Mouse (Mus musculus): ENCODE results near the gene Zfp418. TPM values are rescaled to one million over a fixed set of nuclear protein-coding genes. Genes with fewer than 3 reads are reported as not detected.
"Not testable (repeated sequence)": the region's sequence is repeated elsewhere in the genome, so short reads cannot be mapped to it uniquely, and the experiment has no call there.

Gene Zfp418
- polyA plus RNA-seq, 1 experiment from 2014 or later: 2.6 TPM

GRCm38 (mm10) chr7:7187417-7188190, 16.5 kb downstream of the Zfp418 start:
- no peaks in the 10 kb centered on the region for H3K9me3 ChIP-seq (ENCODE audit: control insufficient read depth, low read length)
- peaks cover 3% of the 10 kb centered on the region; the same call in 1 of the 2 replicates for H3K36me3 ChIP-seq (ENCODE audit: control insufficient read depth, insufficient read depth, low read length)
- H3K27ac ChIP-seq (ENCODE audit: low read depth): no peak overlapping the region
- H3K4me2 ChIP-seq (ENCODE audit: low read length): peak overlapping the region; percentile 48
- H3K4me1 ChIP-seq (replicated peaks; ENCODE audit: control insufficient read depth, insufficient read depth, low read length): no peaks in the 10 kb centered on the region
- WGBS: 17% methylated on average over 13 of the region's 13 CpGs
- H3K4me3 ChIP-seq (ENCODE audit: low read depth, low read length): peak overlapping the region; percentile 61
- ATAC-seq (replicated peaks; ENCODE audit: low FRiP score, low TSS enrichment, low read depth): peak; percentile 82
- no peaks in the 10 kb centered on the region for H3K27me3 ChIP-seq (replicated peaks; ENCODE audit: control insufficient read depth, insufficient read depth, low read length)
- DNase-seq (ENCODE audit: low spot score): peak; percentile 49
- H3K9ac ChIP-seq (ENCODE audit: low read length): no peak overlapping the region

GRCm38 (mm10) chr7:7188191-7188942, 17.2 kb downstream of the Zfp418 start:
- no peak overlapping the region for H3K27ac ChIP-seq (ENCODE audit: low read depth)
- H3K9me3 ChIP-seq (ENCODE audit: control insufficient read depth, low read length): no peaks in the 10 kb centered on the region
- H3K27me3 ChIP-seq (replicated peaks; ENCODE audit: control insufficient read depth, insufficient read depth, low read length): no peaks in the 10 kb centered on the region
- no peaks in the 10 kb centered on the region for H3K36me3 ChIP-seq (ENCODE audit: control insufficient read depth, insufficient read depth, low read length)
- H3K4me2 ChIP-seq (ENCODE audit: low read length): peak overlapping the region; percentile 48
- 0 out of 2 replicates have a peak overlapping the region, but pooled peaks have one; percentile 20 for H3K9ac ChIP-seq (ENCODE audit: low read length)
- H3K4me3 ChIP-seq (ENCODE audit: low read depth, low read length): peak overlapping the region; percentile 61
- H3K4me1 ChIP-seq (replicated peaks; ENCODE audit: control insufficient read depth, insufficient read depth, low read length): no peaks in the 10 kb centered on the region
- ATAC-seq (replicated peaks; ENCODE audit: low FRiP score, low TSS enrichment, low read depth) (peak; percentile 95), DNase-seq (ENCODE audit: low spot score) (peak; percentile 88)
- 7% methylated on average over 17 of the region's 18 CpGs for WGBS

- peak within 1 kb of the TSS; percentile 41 for H3K9ac ChIP-seq (ENCODE audit: low read length)
- WGBS: 3% methylated on average over 23 of the region's 24 CpGs
- not testable (repeated sequence) for H3K9me3 ChIP-seq (ENCODE audit: control insufficient read depth, low read length); ATAC-seq (replicated peaks; ENCODE audit: low FRiP score, low TSS enrichment, low read depth); H3K4me1 ChIP-seq (replicated peaks; ENCODE audit: control insufficient read depth, insufficient read depth, low read length); H3K27me3 ChIP-seq (replicated peaks; ENCODE audit: control insufficient read depth, insufficient read depth, low read length); H3K36me3 ChIP-seq (ENCODE audit: control insufficient read depth, insufficient read depth, low read length); H3K27ac ChIP-seq (ENCODE audit: low read depth)
- H3K4me3 ChIP-seq (ENCODE audit: low read depth, low read length): peak within 1 kb of the TSS; percentile 42
- peak within 1 kb of the TSS; percentile 50 for H3K4me2 ChIP-seq (ENCODE audit: low read length)
- peak; percentile 63 for DNase-seq (ENCODE audit: low spot score)
Measured at GRCm38 (mm10) chr7:7209313-7210151, 38.4 kb downstream of the Zfp418 start, which contains the start of gene Zfp772. Gene Zfp772 (minus strand): TSS chr7:7209998.

Other genes with a start within 250 kb of the Zfp418 start
- gene Aurkc, start 176.0 kb upstream of the Zfp418 start, polyA plus RNA-seq (2014; fragmentation: Nextera tagmentation; extraction: Ambion mirVana): not detected in 2 replicates
- gene Zfp954, start 49.8 kb upstream of the Zfp418 start, polyA plus RNA-seq (2014; fragmentation: Nextera tagmentation; extraction: Ambion mirVana): 13.3 and 13.6 TPM in 2 replicates
- gene Zfp773, start 34.6 kb upstream of the Zfp418 start, polyA plus RNA-seq (2014; fragmentation: Nextera tagmentation; extraction: Ambion mirVana): 2.0 and 2.1 TPM in 2 replicates
- gene Zfp772, start 38.7 kb downstream of the Zfp418 start, polyA plus RNA-seq (2014; fragmentation: Nextera tagmentation; extraction: Ambion mirVana): 7.5 and 7.7 TPM in 2 replicates
- 0.15 and 0.45 TPM in 2 replicates for gene Vmn2r29, start 76.0 kb downstream of the Zfp418 start, polyA plus RNA-seq (2014; fragmentation: Nextera tagmentation; extraction: Ambion mirVana)
- 3.0 and 3.2 TPM in 2 replicates for gene Gm45844, start 107.0 kb downstream of the Zfp418 start, polyA plus RNA-seq (2014; fragmentation: Nextera tagmentation; extraction: Ambion mirVana)
- gene Clcn4, start 129.5 kb downstream of the Zfp418 start, polyA plus RNA-seq (2014; fragmentation: Nextera tagmentation; extraction: Ambion mirVana): 46.0 and 55.5 TPM in 2 replicates
- gene Vmn2r30, start 166.3 kb downstream of the Zfp418 start, polyA plus RNA-seq (2014; fragmentation: Nextera tagmentation; extraction: Ambion mirVana): 0.03 TPM in 1 of 2 replicates, not detected in the other
- gene Gm45783, start 203.2 kb downstream of the Zfp418 start, polyA plus RNA-seq (2014; fragmentation: Nextera tagmentation; extraction: Ambion mirVana): not detected in 2 replicates
- not detected in 2 replicates for gene Vmn2r31, start 228.4 kb downstream of the Zfp418 start, polyA plus RNA-seq (2014; fragmentation: Nextera tagmentation; extraction: Ambion mirVana)